Mouse (Mus musculus) liver (tissue): Measurements from ENCODE around the gene Numb.

Source experiments
- DNase-seq: peaks from one replicate; pipeline ENCODE4 v3.0.0-alpha.2; 2020; ENCODE audit warnings: mixed read lengths

The Numb gene

GRCm38 (mm10) chr12:83848595-83849231 is 73.0 kb downstream of the Numb start:
- no peak for DNase-seq

DNA sequence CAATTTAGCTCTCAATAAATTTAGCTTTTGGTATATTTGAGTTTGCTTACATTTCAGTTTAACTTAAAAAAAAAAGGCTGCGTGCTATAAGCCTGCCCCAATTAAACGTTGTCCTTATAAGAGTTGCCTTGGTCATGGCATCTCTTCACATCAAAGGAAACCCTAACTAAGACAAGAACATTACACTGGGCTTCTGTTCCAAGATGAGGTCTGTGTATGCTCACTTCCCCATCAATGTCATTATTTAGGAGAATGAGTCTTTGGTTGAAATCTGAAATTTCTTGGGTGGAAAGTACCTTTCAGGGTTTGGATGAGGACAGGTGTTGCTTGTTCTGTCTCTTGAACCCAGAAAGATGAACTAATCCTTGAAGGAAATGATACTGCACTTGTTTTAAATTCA is 73.9 kb downstream of the Numb start:
- no peak for DNase-seq

GRCm38 (mm10) chr12:83842678-83843440 is 78.9 kb downstream of the Numb start:
- DNase-seq = no peak

DNA sequence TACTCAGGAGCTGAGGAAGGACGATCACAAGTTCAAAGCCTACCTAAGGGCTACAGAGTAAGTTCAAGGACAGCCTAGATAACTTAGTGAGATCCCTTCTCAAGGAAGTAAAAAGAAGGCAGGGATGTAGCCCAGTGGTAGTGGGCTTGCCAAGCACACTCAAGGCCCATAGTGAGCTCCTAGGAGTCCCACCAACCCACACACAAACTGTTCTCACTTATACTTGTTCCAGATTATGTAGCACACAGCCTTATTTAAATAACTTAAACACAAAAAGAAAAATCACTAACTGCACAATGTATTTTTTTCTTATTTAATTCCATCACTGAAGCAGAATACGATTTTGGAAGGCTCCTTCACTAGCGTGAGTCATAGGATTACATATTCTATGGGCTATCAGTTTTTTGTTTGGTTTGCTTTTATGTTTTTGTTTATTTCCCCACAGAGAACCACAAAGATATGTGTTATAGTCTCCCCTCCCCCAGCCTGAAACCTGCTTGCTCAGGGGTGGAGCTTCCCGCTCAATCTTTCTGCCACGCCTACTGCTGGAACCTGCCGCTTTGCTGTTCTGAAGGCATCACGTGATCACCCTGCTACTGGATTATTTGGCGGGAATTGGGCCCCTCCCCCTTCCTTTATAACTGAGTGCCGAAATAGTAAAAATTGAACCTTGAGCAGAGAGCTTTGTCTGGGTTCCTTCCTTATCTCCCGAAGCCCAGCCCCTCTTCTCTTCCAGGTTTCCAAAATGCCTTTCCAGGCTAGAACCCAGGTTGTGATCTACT is 80.1 kb downstream of the Numb start:
- DNase-seq = peak; percentile 4

- no peak for DNase-seq
These were observed 87.8 kb downstream of the Numb start for GRCm38 (mm10) chr12:83833979-83834378.

- DNase-seq = peak; percentile 21
These were observed 91.3 kb downstream of the Numb start for GRCm38 (mm10) chr12:83830424-83830823.

DNA sequence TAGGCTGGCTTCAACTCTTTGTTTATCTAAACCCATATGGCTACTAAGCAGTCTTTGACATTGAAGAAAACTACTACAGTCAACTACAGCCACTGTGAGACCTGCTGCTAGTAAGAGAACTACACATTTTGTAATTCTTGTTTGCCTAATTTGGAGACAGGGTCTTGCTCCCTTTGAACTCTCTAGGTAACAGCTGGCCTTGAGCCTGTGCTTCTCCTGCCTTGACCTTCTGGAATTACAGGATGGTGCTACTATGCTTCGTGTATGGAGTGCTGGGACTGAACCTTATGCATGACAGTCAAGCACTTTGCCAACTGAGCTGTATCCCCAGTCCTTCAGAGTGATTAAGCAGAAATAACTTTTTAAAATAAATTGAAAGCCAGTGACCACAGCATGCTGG is 105.1 kb downstream of the Numb start:
- no peak for DNase-seq

GRCm38 (mm10) chr12:83811901-83812300 is 109.8 kb downstream of the Numb start:
- no peak for DNase-seq

GRCm38 (mm10) chr12:83803641-83804040 is 118.1 kb downstream of the Numb start:
- DNase-seq = no peak

GRCm38 (mm10) chr12:83800943-83801342 is 120.8 kb downstream of the Numb start:
- DNase-seq = no peak

DNA sequence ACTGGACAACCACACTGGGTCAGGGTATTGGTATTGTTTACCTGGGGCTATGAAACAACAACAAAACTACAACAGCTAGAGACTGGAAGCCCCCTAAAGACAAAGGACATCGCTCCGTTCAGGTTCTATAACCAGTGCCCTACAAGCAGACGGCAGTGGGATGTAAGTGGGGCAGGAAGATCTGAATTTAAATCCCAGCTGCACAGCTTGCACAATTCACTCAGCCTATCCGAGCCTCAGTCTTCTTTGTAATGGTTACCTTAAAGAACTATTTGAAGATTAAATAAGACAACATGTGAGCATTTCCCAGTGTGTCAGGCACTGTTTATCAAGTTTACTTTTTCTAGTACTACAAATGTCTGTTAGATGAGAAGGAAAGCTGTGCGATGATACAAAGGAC is 123.4 kb downstream of the Numb start:
- no peak for DNase-seq

DNA sequence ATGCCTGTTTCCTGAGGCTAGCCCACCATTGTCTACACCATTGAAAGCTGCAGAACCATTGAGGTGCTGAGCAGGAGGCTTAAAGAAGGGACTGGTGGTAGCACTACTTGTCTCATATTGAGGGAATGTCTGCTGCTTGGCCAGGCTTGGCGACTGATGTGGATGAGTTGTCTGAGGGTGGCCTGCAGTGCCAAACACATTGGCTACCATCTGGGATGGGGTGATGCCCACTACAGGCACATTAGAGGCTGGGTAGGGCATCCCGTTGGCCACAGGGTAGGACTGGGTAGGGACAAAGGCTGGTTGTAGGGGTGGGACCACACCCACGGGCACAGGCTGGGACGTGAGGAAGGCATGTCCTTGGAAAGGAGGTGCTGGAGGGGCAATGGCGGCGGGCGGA is 126.1 kb downstream of the Numb start:
- DNase-seq = no peak

DNA sequence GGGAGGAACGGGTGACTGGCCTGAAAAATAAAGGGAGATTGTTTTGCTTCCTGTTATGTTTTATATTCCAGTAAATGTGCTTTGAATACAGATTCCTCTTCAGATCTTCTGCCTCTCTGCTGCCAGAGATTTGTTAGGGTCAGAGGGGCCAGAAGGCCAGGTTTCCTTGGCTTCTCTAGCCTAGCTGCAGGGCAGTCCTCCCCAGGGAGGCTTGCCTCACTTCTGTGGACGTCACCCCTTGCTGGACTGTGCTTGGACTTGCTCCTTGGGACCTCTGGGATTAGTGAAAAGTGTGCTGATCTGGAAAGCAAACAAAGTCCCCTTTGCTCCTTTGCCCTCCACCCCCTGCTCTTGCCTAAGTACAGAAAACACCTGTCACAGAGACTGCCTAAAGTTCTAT is 126.7 kb downstream of the Numb start:
- DNase-seq = no peak

- DNase-seq = no peak
These were observed 128.9 kb downstream of the Numb start for GRCm38 (mm10) chr12:83792706-83793410.

GRCm38 (mm10) chr12:83791737-83792136 is 130.0 kb downstream of the Numb start:
- no peak for DNase-seq

DNA sequence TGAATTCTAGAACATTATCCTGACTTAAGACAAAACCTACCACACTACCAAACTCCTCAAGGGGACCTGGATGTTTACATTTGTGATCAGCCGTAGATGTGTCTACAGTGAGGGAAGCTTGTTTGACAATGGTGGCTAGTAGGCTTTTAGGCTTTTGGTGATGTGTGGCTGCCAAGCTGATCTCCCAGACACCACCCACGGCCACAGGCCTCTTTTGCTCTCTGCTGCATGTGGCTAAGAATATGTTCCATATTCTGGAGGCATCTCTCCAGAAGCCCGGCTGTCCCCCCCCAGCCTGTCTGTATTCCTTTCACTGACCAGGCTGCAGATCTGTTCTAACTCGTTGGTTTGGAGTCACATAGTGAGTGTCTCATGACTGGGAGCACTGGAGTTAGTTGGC is 131.0 kb downstream of the Numb start:
- DNase-seq = no peak

DNA sequence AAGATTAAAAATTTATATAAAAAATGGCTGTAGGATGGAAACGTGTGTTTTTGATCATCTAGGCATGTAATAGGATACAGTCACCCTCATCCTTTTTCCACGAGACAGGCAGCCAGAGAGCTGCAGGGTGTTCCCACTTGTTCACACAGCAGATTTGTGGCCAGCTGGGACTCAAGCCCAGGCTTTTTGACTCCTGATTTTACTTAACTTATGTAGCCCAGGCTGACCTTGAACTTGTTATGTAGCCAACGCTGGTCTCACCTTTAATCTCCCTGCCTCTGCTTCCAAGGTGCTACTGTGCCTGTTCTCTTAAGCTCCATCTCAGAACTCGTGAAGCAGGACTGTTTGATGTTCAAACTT is 132.0 kb downstream of the Numb start:
- DNase-seq = no peak

DNA sequence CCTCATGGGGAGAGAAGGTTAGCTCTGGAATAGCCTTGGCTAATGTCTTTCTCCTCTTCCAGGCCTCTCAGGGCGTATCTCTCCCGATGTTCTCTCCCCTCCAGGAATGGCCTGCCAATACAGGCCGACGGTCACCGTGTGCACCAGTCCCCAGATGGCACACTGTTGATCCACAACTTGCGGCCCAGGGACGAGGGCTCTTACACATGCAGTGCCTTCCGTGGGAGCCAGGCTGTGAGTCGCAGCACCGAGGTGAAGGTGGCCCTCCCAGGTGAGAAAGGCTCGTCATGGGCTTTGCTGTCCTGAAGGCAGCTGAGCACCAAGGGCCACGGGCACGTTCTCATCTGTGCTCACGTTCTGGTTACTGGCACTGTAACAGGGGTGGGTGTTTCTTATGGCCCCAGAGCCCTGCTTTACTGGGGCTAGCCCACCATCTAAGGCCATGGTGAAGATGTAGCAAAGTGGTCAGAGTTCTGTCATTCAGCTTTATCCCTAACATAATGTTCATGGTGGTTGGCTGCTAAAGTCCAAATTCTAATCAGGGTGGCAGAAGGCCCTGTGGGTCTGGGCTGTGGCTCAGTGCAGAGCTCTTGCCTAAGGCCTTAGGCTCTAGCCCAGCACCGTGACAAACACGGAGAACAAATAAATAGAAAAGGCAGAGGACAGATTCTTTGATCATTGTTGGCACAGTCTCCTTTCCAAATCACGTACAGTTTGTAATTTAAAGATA is 132.5 kb downstream of the Numb start:
- no peak for DNase-seq

GRCm38 (mm10) chr12:83785305-83785704 is 136.4 kb downstream of the Numb start:
- no peak for DNase-seq

GRCm38 (mm10) chr12:83782669-83783068 is 139.1 kb downstream of the Numb start:
- no peak for DNase-seq

- no peak for DNase-seq
These were observed 140.0 kb downstream of the Numb start for GRCm38 (mm10) chr12:83781640-83782278.

- DNase-seq = no peak
These were observed 140.5 kb downstream of the Numb start for GRCm38 (mm10) chr12:83781204-83781603.
